Mouse (Mus musculus) brown adipose tissue, adult 24 weeks (tissue): ENCODE measurements at regions not wholly inside any gene's neighbourhood (a gene's known extent, or its start where the extent isn't known, plus 50 kb on each side); places are given as distances from the start of the nearest gene placed in this dataset.
A peak's percentile ranks its signal among the peaks of the same experiment; 100 is the strongest.

Experiments used
- H3K27ac ChIP-seq: fragments of 200-500 bp; replicated peaks from 2 replicates; pipeline ENCODE4 v1.5.1; 2012; ENCODE audit warnings: low read depth, mild to moderate bottlenecking, low read length
- H3K4me1 ChIP-seq: fragments of 200-500 bp; 2 replicates; pipeline ENCODE4 v1.6.1; 2012; ENCODE audit warnings: low read length, mixed read lengths; ENCODE audit not compliant: control insufficient read depth, insufficient read depth, insufficient read length
- H3K4me3 ChIP-seq: fragments of 200-500 bp; 2 replicates; pipeline ENCODE4 v1.5.1; 2012; ENCODE audit warnings: low read depth, mild to moderate bottlenecking, low read length, moderate library complexity; ENCODE audit not compliant: insufficient read depth

DNA sequence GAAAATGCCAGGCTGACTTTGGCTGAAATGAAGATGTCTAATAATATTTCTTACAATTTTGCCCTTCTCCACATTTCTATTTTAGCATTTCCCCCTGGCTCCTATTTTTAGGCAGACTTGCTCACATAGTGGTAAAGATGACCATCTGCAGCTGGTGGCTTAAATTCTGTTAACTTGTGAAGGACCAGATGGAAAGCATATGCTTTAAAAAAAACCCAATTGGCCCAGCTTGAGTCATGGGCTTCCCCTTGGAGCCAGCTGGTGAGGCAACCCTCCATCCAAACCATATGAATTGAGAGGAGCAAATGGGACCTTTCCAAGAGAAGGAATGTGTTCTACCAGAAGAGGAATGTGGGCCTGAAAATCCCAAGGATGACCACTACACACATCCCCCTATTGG, 204.0 kb upstream of the Marcks start:
- H3K4me1 ChIP-seq = 0 out of 2 replicates have a peak, but pooled peaks cover under 1% of the 10 kb centered on the region
- H3K27ac ChIP-seq = no peak overlapping the region
- no peak overlapping the region for H3K4me3 ChIP-seq

DNA sequence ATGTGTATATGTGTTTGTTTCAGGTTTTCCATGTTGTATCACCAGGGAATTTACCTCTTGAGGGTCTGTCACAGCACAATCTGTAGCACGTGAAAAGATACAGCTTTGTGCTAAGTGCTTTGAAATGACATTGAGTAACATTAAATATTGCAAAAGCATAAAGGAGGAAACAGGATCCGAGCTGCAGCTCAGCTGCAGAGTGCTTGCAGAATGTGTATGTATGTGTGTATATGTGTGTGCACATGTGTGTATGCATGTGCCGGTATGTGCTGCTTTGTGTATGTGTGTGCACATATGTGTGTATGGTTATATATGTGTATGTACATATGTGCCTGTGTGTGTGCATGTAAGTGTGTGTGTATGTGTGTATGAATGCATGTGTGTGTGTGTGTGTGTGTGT, 200.9 kb upstream of the Marcks start:
- no peak overlapping the region for H3K27ac ChIP-seq
- no peak overlapping the region for H3K4me3 ChIP-seq
- peaks cover 6% of the 10 kb centered on the region; the same call in 1 of the 2 replicates for H3K4me1 ChIP-seq

DNA sequence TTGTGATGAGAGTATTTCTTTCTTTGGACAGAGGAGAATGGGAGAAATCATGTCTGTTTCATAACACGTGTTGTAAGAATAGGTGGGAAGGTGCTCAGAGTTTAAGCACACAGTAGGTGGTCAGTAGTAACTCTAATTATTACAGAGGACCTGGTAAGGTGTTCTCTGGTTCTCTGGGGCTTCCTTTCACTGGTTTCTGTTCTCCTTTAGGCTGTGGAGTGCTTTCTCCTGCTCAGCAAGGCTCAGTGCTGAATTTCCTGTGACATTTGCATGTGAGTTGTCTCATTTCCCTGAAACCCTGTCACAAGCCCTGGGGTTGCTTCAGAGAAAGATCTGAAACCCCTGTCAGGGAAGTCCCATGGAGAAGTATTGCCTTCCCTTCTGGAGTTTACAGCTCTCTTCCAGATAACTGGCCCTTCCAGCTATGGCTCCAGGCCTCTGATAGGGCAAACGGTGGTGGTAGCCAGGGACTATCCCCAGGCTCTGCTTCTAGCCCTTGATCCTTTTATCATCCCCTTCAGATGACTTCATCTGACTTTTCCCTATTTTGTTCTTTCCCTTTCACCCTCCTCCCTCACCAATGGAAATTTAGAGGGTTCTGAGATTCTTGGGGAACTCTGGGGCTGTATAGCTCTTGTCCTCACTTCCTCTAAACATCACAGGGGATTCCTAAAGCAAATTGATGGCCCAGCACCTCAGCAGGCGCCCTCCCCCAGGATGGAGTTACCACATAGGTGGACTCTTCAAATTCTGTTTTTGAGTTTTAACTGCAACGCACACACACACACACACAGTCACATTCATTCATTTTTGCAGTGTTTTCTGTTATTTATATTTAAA, 199.6 kb upstream of the Marcks start:
- Histone ChIP-seq H3K4me1 (peaks cover 6% of the 10 kb centered on the region; the same call in 1 of the 2 replicates), H3K4me3 (no peak overlapping the region), H3K27ac (peak overlapping the region; percentile 54)

DNA sequence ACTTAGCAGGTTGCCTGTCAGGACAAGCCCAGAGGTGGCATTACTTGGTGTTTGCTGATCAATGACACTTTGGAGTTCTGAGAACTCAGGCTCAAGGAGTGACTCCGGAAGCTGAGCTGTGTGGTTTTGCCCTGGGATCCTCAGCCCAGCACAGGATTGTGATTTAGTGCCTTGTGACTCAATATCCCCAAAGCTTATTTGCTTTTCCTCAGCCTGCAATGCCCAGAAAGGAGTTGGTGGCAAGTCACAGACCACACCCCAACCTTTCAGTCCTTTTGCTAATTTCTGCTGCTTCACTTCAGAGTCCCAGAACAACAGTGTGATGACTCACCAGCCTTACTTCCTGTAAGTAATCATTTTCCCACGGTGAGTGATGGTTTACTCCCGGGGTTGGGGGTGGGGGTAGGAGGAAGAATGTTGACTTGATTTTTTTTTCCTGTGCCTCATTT, 198.5 kb upstream of the Marcks start:
- Histone ChIP-seq H3K27ac (peak overlapping the region; percentile 64), H3K4me3 (no peak overlapping the region), H3K4me1 (peaks cover 6% of the 10 kb centered on the region; the same call in 1 of the 2 replicates)

DNA sequence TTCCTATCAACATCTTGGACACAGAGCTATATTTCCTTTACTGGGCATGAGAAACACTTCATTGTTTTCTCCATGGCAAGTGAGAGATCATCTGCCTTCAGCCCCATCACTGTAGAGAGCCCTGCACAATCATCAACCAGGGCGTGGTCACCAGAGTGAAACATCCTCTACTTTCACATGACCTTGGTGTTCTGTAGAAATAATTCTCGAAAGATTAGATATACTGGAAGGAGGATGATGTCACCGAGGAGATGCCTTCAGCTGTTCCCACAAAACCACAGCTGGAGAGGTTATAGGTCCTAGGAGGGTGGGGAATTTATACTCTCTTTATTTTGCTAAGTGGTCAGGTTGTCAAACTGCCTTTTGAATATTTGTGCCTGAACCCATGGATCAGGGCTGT, 196.4 kb upstream of the Marcks start:
- Histone ChIP-seq H3K4me1 (peaks cover 6% of the 10 kb centered on the region; the same call in 1 of the 2 replicates), H3K27ac (no peak overlapping the region), H3K4me3 (no peak overlapping the region)

DNA sequence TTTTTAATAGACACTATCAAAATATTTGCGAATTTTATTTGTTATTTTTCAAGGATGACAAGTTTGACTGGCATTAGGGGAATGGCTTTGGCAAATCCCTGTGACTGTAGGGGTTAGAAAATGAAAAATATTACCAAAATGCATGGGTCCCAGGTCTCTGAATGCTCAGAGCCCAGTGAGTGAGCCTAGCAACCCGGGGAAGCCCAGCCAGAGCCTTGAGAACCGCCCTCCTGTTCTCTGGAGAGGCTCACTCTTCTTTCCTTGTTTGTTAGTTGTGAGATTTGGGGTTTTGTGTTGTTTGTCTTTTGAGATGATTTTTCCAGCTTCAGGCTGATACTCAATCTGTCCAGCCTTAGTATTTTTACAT, 187.4 kb upstream of the Marcks start:
- 0 out of 2 replicates have a peak, but pooled peaks cover 3% of the 10 kb centered on the region for H3K4me1 ChIP-seq
- no peak overlapping the region for H3K4me3 ChIP-seq
- H3K27ac ChIP-seq = no peak overlapping the region

DNA sequence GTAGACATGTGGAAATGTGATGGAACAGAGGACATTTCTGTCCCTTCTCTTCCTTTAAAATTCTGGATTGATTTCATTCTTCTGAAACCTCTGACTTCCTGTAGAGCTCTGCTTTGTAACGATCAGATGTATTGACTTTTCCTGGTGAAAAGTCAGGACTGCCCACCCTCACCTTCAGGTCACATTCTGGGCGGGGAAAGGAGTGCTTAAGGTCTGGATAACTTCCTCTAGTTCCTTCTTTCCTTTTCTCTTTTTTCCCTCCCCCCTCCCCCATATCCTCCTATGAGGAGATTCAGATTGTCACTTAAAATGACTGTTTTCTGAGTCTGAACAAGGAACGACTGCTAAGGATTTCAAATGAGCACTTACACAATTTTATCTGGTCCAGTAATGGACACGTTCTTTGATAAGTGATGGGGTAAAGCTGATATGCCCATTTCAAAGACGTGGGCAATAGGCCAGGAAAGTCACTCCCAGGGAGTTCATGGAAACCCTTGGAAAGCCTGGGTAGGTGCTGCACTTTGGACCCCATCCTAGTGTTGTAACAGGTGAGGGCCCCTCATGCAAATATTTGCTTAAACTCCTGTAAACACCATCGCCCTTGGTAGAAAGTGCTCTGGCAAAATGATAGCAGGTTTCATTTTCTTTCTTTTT, 186.9 kb upstream of the Marcks start:
- Histone ChIP-seq H3K4me3 (no peak overlapping the region), H3K4me1 (0 out of 2 replicates have a peak, but pooled peaks cover 3% of the 10 kb centered on the region), H3K27ac (no peak overlapping the region)

DNA sequence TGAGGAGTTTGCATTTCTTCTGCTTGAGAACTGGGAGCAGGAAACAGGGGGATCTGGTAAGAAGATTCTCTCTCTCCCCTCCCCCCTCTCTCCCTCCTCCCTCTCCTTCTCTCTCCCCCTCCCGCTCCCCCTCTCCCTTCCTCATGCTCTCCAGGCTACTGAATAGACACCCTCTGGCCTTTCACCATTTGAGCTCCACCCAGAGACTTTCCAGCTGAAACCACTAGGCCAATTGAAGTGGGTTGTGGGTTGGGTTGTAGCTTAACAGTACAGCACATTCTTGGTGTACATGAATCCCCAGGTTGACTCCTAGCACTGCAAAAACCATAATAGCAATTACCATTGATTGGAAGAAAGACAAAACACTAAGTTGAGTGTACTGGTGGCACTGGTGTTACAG, 185.0 kb upstream of the Marcks start:
- no peak overlapping the region for H3K4me3 ChIP-seq
- no peak overlapping the region for H3K27ac ChIP-seq
- H3K4me1 ChIP-seq = peaks cover 6% of the 10 kb centered on the region; the same call in 1 of the 2 replicates

DNA sequence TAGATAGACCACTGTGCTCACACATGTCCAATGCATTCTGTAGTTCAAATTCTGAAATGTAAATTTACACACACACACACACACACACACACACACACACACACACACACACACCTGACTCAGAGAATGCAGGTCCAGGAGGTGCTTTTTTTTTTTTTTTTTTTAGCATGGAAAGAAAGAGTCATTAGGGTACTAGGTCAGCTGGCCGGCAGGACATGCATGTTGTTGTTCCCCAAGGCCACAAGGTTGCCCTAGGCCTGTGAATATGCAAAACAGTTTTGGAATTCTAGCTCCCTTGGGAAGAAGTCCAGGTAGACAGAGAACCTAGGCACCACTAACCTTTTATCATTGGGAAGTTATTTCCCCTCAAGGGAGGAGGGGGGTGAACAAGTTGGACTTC, 184.1 kb upstream of the Marcks start:
- H3K4me3 ChIP-seq = no peak overlapping the region
- H3K4me1 ChIP-seq = peaks cover 6% of the 10 kb centered on the region; the same call in 1 of the 2 replicates
- no peak overlapping the region for H3K27ac ChIP-seq

DNA sequence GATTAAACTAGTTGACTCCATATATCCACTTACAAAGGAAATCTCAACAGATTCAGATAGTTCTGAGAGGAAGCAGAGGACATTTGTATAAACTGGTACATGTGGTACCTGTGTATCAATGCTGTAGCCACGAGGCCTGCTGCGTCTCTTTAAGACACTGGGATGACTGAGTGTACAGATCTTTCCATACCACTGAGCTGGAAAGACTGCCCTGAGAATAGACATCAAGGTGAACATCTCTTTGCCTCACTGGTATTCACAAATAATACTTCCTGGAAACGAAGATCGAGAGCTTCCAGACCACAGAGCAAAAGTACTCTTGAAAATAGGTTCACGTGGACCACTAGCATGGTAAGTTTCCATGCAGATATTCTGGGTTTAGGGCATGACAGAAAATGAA, 183.6 kb upstream of the Marcks start:
- peaks cover 6% of the 10 kb centered on the region; the same call in 1 of the 2 replicates for H3K4me1 ChIP-seq
- no peak overlapping the region for H3K4me3 ChIP-seq
- H3K27ac ChIP-seq = no peak overlapping the region

DNA sequence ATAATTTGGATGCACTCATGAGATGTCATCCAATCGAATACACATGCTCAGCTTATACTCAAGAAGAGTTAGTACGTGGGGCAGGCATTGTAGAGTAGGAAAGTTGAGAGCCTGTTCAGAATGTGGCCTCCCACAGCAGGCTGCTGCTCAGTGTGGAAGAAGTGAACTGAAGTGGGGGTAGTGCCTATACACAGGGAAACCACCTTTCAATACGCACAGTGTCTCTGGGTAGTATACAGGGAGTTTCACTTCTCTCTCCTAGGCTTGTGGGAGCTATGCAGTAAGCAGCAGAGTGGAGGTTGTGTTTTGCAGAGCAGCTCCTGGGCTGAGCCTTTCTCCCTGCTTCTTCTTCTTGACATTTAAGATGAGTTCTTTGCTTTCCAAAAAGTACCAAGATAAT, 182.5 kb upstream of the Marcks start:
- peaks cover 6% of the 10 kb centered on the region; the same call in 1 of the 2 replicates for H3K4me1 ChIP-seq
- no peak overlapping the region for H3K27ac ChIP-seq
- no peak overlapping the region for H3K4me3 ChIP-seq

DNA sequence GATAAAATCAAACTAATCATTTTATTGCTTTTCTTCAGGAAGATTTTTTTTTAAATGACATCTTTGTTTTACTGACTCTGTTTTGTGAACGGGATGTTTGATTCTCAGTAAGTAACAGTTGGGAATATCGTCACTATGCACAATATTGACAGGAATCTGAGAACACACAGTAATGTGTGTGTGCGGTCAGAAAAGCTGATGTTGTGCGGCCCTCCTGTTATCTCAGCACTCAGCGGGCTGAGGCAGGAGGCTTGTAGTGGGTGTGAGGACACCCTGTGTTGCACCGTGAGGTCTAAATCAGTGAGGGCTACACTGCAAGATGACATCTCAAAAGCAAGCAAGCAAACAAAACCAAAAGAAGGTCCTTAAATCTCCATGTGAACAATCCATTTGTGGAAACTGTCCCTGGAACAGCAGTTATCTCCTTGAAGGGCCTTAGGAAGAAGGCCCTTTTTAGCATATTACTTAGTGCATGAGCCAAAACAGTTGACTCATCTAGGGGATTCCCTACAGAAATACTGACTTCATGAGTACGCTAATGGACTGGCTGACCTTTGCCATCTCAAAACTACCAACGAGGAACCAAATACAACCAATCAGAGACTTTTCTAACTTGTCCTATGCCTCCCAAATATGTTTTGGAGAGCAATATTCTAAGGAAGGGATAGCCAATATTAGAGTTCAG, 181.2 kb upstream of the Marcks start:
- peaks cover 6% of the 10 kb centered on the region; the same call in 1 of the 2 replicates for H3K4me1 ChIP-seq
- no peak overlapping the region for H3K4me3 ChIP-seq
- no peak overlapping the region for H3K27ac ChIP-seq

DNA sequence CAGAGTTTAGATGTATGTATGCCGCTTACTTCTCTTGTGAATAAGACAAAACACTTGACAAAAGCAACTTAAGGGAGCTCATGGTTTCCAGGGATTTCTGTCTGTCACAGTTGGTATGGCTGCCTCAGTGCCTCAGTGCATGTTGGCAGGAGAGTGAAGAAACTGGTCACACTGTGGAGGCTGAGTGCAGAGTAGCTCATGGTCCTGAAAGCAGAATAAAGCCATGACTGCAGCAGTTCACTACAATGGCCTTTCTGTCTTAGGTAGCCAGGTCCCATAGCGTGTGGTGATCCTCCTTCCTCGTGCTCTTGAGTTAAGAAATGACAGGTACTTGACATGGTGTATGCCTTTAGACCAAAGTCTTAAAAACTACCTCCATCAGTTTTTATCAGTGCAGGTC, 178.0 kb upstream of the Marcks start:
- Histone ChIP-seq H3K4me1 (peaks cover 3% of the 10 kb centered on the region; the same call in 1 of the 2 replicates), H3K27ac (no peak overlapping the region), H3K4me3 (no peak overlapping the region)

DNA sequence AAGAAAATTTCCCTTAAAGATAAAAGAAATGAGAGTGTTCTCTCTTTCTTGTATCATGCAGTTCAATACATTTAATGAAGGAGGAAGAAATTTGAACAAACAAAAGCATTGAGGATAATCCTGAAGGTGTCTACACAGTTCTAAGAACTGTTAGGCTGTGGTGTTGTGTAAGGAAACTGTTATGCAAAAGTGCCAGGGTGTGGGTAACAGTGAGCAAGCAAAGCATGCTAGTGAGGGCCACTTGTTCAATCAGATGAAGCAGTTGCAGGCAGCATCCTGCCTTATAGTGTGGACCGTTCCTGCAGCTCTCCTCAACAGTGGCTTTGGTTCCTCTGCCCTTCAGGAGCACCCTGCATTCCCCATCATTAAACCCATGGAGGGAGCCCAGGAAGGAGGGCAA, 177.1 kb upstream of the Marcks start:
- H3K4me3 ChIP-seq = no peak overlapping the region
- no peak overlapping the region for H3K27ac ChIP-seq
- peaks cover 3% of the 10 kb centered on the region; the same call in 1 of the 2 replicates for H3K4me1 ChIP-seq

DNA sequence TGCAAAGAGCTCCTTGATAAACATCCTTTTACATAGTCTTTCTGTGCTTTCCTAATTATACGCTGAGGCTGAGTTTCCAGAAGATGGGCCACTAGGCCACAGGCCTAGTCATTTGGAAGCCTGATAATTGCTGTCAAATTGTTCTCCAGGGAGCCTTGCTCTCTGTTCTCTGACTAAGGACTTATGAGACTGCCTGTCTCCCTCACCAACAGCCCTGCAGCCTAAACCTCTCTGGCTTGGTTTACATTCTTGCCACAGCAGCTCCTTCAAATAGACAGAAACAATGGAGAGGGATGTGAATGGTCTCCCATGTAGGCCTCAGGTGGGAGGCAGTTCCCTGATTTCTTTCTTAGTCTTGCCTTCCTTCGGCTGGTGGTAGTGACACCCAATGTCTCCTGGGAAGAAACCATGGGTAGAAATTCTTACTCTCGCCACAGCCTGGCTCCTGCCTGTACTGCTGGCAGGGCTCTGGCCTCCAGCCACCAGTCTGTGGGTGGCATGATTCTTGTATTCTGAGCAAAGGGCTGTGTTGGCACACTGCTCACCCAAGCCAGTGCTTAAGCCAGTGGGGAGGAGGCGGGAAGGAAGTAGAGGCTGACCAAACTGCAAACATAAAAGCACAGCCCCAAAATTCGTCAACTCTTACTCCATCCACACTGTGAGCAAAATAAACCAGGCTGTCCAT, 176.2 kb upstream of the Marcks start:
- Histone ChIP-seq H3K27ac (no peak overlapping the region), H3K4me3 (no peak overlapping the region), H3K4me1 (peaks cover 3% of the 10 kb centered on the region)
